Mouse (Mus musculus) small intestine, adult 2 months (tissue): Measurements from ENCODE around the gene Gsdma2.

ENCODE experiments used
- CTCF ChIP-seq: fragments of 200-500 bp; IDR thresholded peaks from 2 replicates; pipeline ENCODE4 v1.5.1; 2012; ENCODE audit warnings: low read depth, mild to moderate bottlenecking, control low read depth, inconsistent platforms, low read length, moderate library complexity, mixed read lengths; ENCODE audit not compliant: insufficient replicate concordance, insufficient read length; ENCODE audit errors: extremely low read depth
- POLR2A ChIP-seq: fragments of 200-500 bp; IDR thresholded peaks from 2 replicates; pipeline ENCODE4 v1.6.1; 2012; ENCODE audit warnings: low read depth, mild to moderate bottlenecking, control low read depth, inconsistent platforms, low read length, moderate library complexity

DNA sequence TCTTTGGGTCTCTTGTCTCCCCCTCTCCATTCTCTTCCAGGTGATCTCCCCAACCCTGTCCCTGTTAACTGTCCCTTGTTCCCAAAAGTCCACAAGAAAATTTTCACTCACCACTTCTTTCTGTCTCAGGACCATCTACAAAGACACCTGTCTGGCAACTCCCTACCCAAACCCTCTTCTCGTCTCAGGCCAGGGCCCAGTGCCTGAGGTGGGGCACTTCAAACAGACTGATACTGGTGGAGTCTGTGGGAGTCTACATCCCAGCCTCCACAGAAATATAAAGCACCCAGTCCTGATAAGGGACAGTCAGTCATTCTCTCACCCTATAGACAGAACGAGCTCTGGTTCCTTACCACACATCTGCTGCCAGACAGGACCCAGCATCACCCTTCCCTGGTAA is at the start of gene Gsdma2:
- no peak for TF ChIP-seq CTCF
- no peak for TF ChIP-seq POLR2A
